Mouse (Mus musculus) B cell, adult 67 days (primary cell): ENCODE data around the gene Cyp2c70. TPM values are rescaled to one million over a fixed set of nuclear protein-coding genes. Genes with fewer than 3 reads are reported as not detected.

Source experiments
- total RNA-seq, 2 experiments: library from RNA; stranded (reverse); gene quantifications; 4 replicates each; pipeline ENCODE4 v1.2.4; 2023

Cyp2c70 gene
- not detected for total RNA-seq

DNA sequence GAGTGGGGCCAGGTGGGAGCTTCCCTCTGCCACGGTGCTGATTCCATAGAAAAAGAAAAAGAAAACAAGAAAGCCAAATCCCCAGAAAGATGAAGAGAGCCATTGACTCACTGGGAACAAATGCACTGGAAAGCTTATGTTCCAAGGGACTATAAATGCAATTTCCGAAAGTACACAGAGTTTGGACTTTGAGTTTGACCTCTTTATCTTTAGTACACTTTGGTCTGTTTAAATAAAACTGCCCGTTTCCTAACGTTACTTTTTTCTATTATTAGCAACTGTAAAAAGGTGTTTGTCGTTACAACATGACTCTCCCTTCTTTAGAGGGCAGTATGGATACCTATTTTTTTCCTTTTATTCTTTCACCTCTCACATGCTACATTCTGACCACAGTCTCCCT, at the start of gene Cyp2c70:
Gene Cyp2c70 (minus strand): TSS at position 174 of the 400 bp plus-strand sequence.

Other genes with a start within 250 kb of the Cyp2c70 start
- not detected for gene Cyp2c37, start 194.9 kb downstream of the Cyp2c70 start, total RNA-seq
- not detected for gene Cyp2c54, start 113.5 kb downstream of the Cyp2c70 start, total RNA-seq
- not detected for gene Cyp2c50, start 97.6 kb downstream of the Cyp2c70 start, total RNA-seq
- gene Pdlim1, start 84.5 kb upstream of the Cyp2c70 start, total RNA-seq, result 10 to 100 TPM; 26.2 to 32.2 TPM